Mouse (Mus musculus): ENCODE results near the gene Pecam1.
"Not testable (repeated sequence)": the region's sequence is repeated elsewhere in the genome, so short reads cannot be mapped to it uniquely, and the experiment has no call there.

Pecam1 gene

GRCm38 (mm10) chr11:106736614-106737013 is 13.8 kb downstream of the Pecam1 start:
- no peak for DNase-seq (ENCODE audit: inconsistent age in 2 of 2, low spot score in 1 of 2)

- DNase-seq (ENCODE audit: inconsistent age in 2 of 2, low spot score in 1 of 2), result peak; percentile 37 to 49
Measured at GRCm38 (mm10) chr11:106730714-106731113, 19.7 kb downstream of the Pecam1 start.

- DNase-seq (ENCODE audit: inconsistent age in 2 of 2, low spot score in 1 of 2), result no peak
Measured at GRCm38 (mm10) chr11:106729656-106730055, 20.8 kb downstream of the Pecam1 start.

- no peak for DNase-seq (ENCODE audit: inconsistent age in 2 of 2, low spot score in 1 of 2)
Measured at GRCm38 (mm10) chr11:106728402-106729366, 21.7 kb downstream of the Pecam1 start.

GRCm38 (mm10) chr11:106727967-106728366 is 22.5 kb downstream of the Pecam1 start:
- DNase-seq (ENCODE audit: inconsistent age in 2 of 2, low spot score in 1 of 2), result no peak

GRCm38 (mm10) chr11:106724916-106725235 is 25.6 kb downstream of the Pecam1 start:
- not testable (repeated sequence) for DNase-seq (ENCODE audit: inconsistent age in 2 of 2, low spot score in 1 of 2)

- no peak for DNase-seq (ENCODE audit: inconsistent age in 2 of 2, low spot score in 1 of 2)
Measured at GRCm38 (mm10) chr11:106724176-106724915, 26.1 kb downstream of the Pecam1 start.

GRCm38 (mm10) chr11:106723611-106724125 is 26.8 kb downstream of the Pecam1 start:
- no peak for DNase-seq (ENCODE audit: inconsistent age in 2 of 2, low spot score in 1 of 2)

GRCm38 (mm10) chr11:106722831-106723361 is 27.5 kb downstream of the Pecam1 start:
- peak; percentile 64 to 80 for DNase-seq (ENCODE audit: inconsistent age in 2 of 2, low spot score in 1 of 2)

- no peak for DNase-seq (ENCODE audit: inconsistent age in 2 of 2, low spot score in 1 of 2)
Measured at GRCm38 (mm10) chr11:106720379-106720778, 30.0 kb downstream of the Pecam1 start.

- DNase-seq (ENCODE audit: inconsistent age in 2 of 2, low spot score in 1 of 2), result no peak
Measured at GRCm38 (mm10) chr11:106716568-106716967, 33.9 kb downstream of the Pecam1 start.

GRCm38 (mm10) chr11:106715066-106715465 is 35.4 kb downstream of the Pecam1 start:
- DNase-seq (ENCODE audit: inconsistent age in 2 of 2, low spot score in 1 of 2), result peak; percentile 27 to 58

- no peak for DNase-seq (ENCODE audit: inconsistent age in 2 of 2, low spot score in 1 of 2)
Measured at GRCm38 (mm10) chr11:106710789-106711188, 39.6 kb downstream of the Pecam1 start.

GRCm38 (mm10) chr11:106709227-106709985 is 41.0 kb downstream of the Pecam1 start:
- peak; percentile 30 to 54 for DNase-seq (ENCODE audit: inconsistent age in 2 of 2, low spot score in 1 of 2)

- peak; percentile 56 to 77 for DNase-seq (ENCODE audit: inconsistent age in 2 of 2, low spot score in 1 of 2)
Measured at GRCm38 (mm10) chr11:106707866-106708265, 42.6 kb downstream of the Pecam1 start.

- no peak for DNase-seq (ENCODE audit: inconsistent age in 2 of 2, low spot score in 1 of 2)
Measured at GRCm38 (mm10) chr11:106707085-106707484, 43.3 kb downstream of the Pecam1 start.

GRCm38 (mm10) chr11:106706212-106706611 is 44.2 kb downstream of the Pecam1 start:
- no peak for DNase-seq (ENCODE audit: inconsistent age in 2 of 2, low spot score in 1 of 2)

GRCm38 (mm10) chr11:106704399-106705111 is 45.9 kb downstream of the Pecam1 start:
- DNase-seq (ENCODE audit: inconsistent age in 2 of 2, low spot score in 1 of 2), result no peak

GRCm38 (mm10) chr11:106703931-106704330 is 46.5 kb downstream of the Pecam1 start:
- DNase-seq (ENCODE audit: inconsistent age in 2 of 2, low spot score in 1 of 2), result no peak

- DNase-seq (ENCODE audit: inconsistent age in 2 of 2, low spot score in 1 of 2), result no peak
Measured at GRCm38 (mm10) chr11:106702584-106702983, 47.8 kb downstream of the Pecam1 start.

Measured in adrenal gland, adult (tissue).